Mouse (Mus musculus) CH12.LX (cell line): ENCODE measurements around the gene Pdgfa. TPM values are rescaled to one million over a fixed set of nuclear protein-coding genes. Genes with fewer than 3 reads are reported as not detected.

Experiments used
- DNase-seq: peaks from one replicate; pipeline ENCODE4 v3.0.0-alpha.2; 2013; ENCODE audit errors: extremely low read depth
- H3K27ac ChIP-seq: 2 replicates; pipeline ENCODE4 v1.5.1; 2012; ENCODE audit warnings: low read depth, mild to moderate bottlenecking, control low read depth, moderate library complexity; ENCODE audit not compliant: insufficient read depth
- H3K27me3 ChIP-seq: replicated peaks from 2 replicates; pipeline ENCODE3; 2012; ENCODE audit warnings: inconsistent platforms
- H3K36me3 ChIP-seq, 2 experiments: replicated peaks in 1 of 2; 2 replicates each; pipeline versions ENCODE3 to v1.6.1; 2012; ENCODE audit warnings: inconsistent platforms in 1 of 2, low read length in 1 of 2, mild to moderate bottlenecking in 1 of 2, mixed read lengths in 1 of 2, moderate library complexity in 1 of 2; ENCODE audit not compliant: control insufficient read depth in 1 of 2, insufficient read depth in 1 of 2
- H3K4me1 ChIP-seq, 2 experiments: 2 replicates each; pipeline ENCODE4 v1.6.1; 2012; ENCODE audit warnings: inconsistent platforms in 1 of 2, moderate library complexity in 1 of 2; ENCODE audit not compliant: insufficient read depth in 2 of 2, control insufficient read depth in 1 of 2
- H3K4me2 ChIP-seq: 2 replicates; pipeline ENCODE4 v1.6.1; 2012; ENCODE audit warnings: low read depth, mild to moderate bottlenecking, control low read depth; ENCODE audit not compliant: poor library complexity, insufficient read depth, severe bottlenecking
- H3K4me3 ChIP-seq, 3 experiments: fragments of 150-350 bp in 1 of 3; sonication (generic) in 1 of 3; replicated peaks in 1 of 3; 2 replicates each; pipeline versions ENCODE3 to v1.5.1; 2011 to 2012; ENCODE audit warnings: low read depth in 2 of 3, low read length in 2 of 3, mild to moderate bottlenecking in 2 of 3, moderate library complexity in 2 of 3, control low read depth in 1 of 3, improper control_type of control experiment in 1 of 3, inconsistent platforms in 1 of 3, mixed read lengths in 1 of 3; ENCODE audit not compliant: poor library complexity in 1 of 3
- H3K79me2 ChIP-seq: replicated peaks from 2 replicates; pipeline ENCODE4 v1.6.1; 2012; ENCODE audit warnings: mild to moderate bottlenecking, moderate library complexity; ENCODE audit not compliant: control insufficient read depth, poor library complexity, insufficient read depth, severe bottlenecking; ENCODE audit errors: extremely low read depth
- H3K9ac ChIP-seq: 2 replicates; pipeline ENCODE4 v1.6.1; 2012; ENCODE audit warnings: low read depth, mild to moderate bottlenecking, control low read depth, moderate library complexity; ENCODE audit not compliant: insufficient read depth
- H3K9me3 ChIP-seq: replicated peaks from 2 replicates; pipeline ENCODE3; 2012; ENCODE audit warnings: low read length, inconsistent platforms, mixed read lengths
- CHD1 ChIP-seq: IDR thresholded peaks from 2 replicates; pipeline ENCODE4 v1.6.1; 2012; ENCODE audit warnings: low read depth, low read length, improper control_type of control experiment, inconsistent platforms
- CTCF ChIP-seq, 2 experiments: IDR thresholded peaks in 1 of 2; conservative IDR thresholded peaks in 1 of 2; 2 replicates each; pipeline ENCODE4 v1.5.1; 2011 to 2012; ENCODE audit warnings: low read depth in 2 of 2, low read length in 2 of 2, improper control_type of control experiment in 1 of 2, inconsistent platforms in 1 of 2, mild to moderate bottlenecking in 1 of 2, moderate library complexity in 1 of 2
- ELF1 ChIP-seq: IDR thresholded peaks from 2 replicates; pipeline ENCODE4 v1.6.1; 2014; ENCODE audit warnings: low read depth, mild to moderate bottlenecking, inconsistent platforms, low read length, improper control_type of control experiment
- EP300 ChIP-seq: IDR thresholded peaks from 2 replicates; pipeline ENCODE4 v1.6.1; 2011; ENCODE audit warnings: low read length, improper control_type of control experiment
- ETS1 ChIP-seq: conservative IDR thresholded peaks from 2 replicates; pipeline ENCODE4 v1.6.1; 2012; ENCODE audit warnings: low read depth, mild to moderate bottlenecking, inconsistent platforms, low read length, improper control_type of control experiment, moderate library complexity
- GABPA ChIP-seq: IDR thresholded peaks from 2 replicates; pipeline ENCODE4 v1.6.1; 2012; ENCODE audit warnings: low read depth, low read length, improper control_type of control experiment, inconsistent platforms; ENCODE audit not compliant: insufficient replicate concordance
- HCFC1 ChIP-seq: IDR thresholded peaks from 2 replicates; pipeline ENCODE4 v1.6.1; 2012; ENCODE audit warnings: low read depth, mild to moderate bottlenecking, inconsistent platforms, low read length, improper control_type of control experiment
- IRF4 ChIP-seq: IDR thresholded peaks from 2 replicates; pipeline ENCODE4 v1.6.1; 2014; ENCODE audit warnings: low read depth, mild to moderate bottlenecking, inconsistent platforms, low read length, improper control_type of control experiment
- MAX ChIP-seq: IDR thresholded peaks from 2 replicates; pipeline ENCODE4 v1.6.1; 2011; ENCODE audit warnings: low read length, improper control_type of control experiment
- MAZ ChIP-seq: IDR thresholded peaks from 2 replicates; pipeline ENCODE4 v1.6.1; 2012; ENCODE audit warnings: low read depth, mild to moderate bottlenecking, inconsistent platforms, low read length, improper control_type of control experiment, moderate library complexity
- NELFE ChIP-seq: IDR thresholded peaks from 2 replicates; pipeline ENCODE4 v1.6.1; 2011; ENCODE audit warnings: low read depth, low read length, improper control_type of control experiment
- PAX5 ChIP-seq: IDR thresholded peaks from 2 replicates; pipeline ENCODE4 v1.6.1; 2012; ENCODE audit warnings: low read length, inconsistent platforms, mixed read lengths
- POLR2A ChIP-seq: IDR thresholded peaks from 2 replicates; pipeline ENCODE4 v1.6.1; 2011; ENCODE audit warnings: low read depth, mild to moderate bottlenecking, improper control_type of control experiment, low read length
- POLR2AphosphoS2 ChIP-seq: IDR thresholded peaks from 2 replicates; pipeline ENCODE4 v1.6.1; 2011; ENCODE audit warnings: low read depth, low read length, improper control_type of control experiment
- RAD21 ChIP-seq: IDR thresholded peaks from 2 replicates; pipeline ENCODE4 v1.6.1; 2011; ENCODE audit warnings: low read depth, mild to moderate bottlenecking, low read length, improper control_type of control experiment, moderate library complexity
- USF1 ChIP-seq: IDR thresholded peaks from 2 replicates; pipeline ENCODE4 v1.6.1; 2014; ENCODE audit warnings: low read depth, mild to moderate bottlenecking, inconsistent platforms, low read length, improper control_type of control experiment
- USF2 ChIP-seq: conservative IDR thresholded peaks from 2 replicates; pipeline ENCODE4 v1.6.1; 2011; ENCODE audit warnings: low read depth, low read length, improper control_type of control experiment
- ZC3H11A ChIP-seq: IDR thresholded peaks from 2 replicates; pipeline ENCODE4 v1.6.1; 2012; ENCODE audit warnings: low read depth, mild to moderate bottlenecking, inconsistent platforms, low read length, improper control_type of control experiment
- ZMIZ1 ChIP-seq: IDR thresholded peaks from 2 replicates; pipeline ENCODE4 v1.6.1; 2012; ENCODE audit warnings: low read depth, mild to moderate bottlenecking, inconsistent platforms, low read length, improper control_type of control experiment
- ZNF384 ChIP-seq: IDR thresholded peaks from 2 replicates; pipeline ENCODE4 v1.6.1; 2012; ENCODE audit warnings: low read depth, low read length, improper control_type of control experiment, inconsistent platforms
- dilution Hi-C: fragments of 300-500 bp; cut with MboI; formaldehyde crosslinking; loops from 2 replicates; pipeline ENCODE4 v1.14.3; 2020; ENCODE audit warnings: low sequenced_read_pairs; ENCODE audit not compliant: extremely low pct_unique_long_range_greater_than_20kb, extremely low pct_ligation_motif_present
- in situ Hi-C: fragments of 300-500 bp; cut with MboI; formaldehyde crosslinking; loops from 3 replicates; pipeline ENCODE4 v1.14.3; 2019; ENCODE audit warnings: low sequenced_read_pairs, low pct_ligation_motif_present, low pct_unique_long_range_greater_than_20kb, mixed read lengths
- polyA plus RNA-seq: library from polyadenylated mRNA; unstranded; fragments of >175 nt; gene quantifications from 2 replicates; pipeline ENCODE4 v1.2.1, GENCODE M21; 2012; ENCODE audit warnings: low read depth; ENCODE audit not compliant: insufficient read length
- total RNA-seq, 2 experiments: library from RNA; depleted of rRNA; stranded (reverse); fragments of 300-350 nt in 1 of 2; fragments of >200 nt in 1 of 2; gene quantifications; 2 replicates each; pipeline ENCODE4 v1.2.3; 2012 to 2014

Gene Pdgfa
- total and polyA plus RNA-seq, 3 experiments = 26.5 to 30.7 (median 27.5) TPM

GRCm38 (mm10) chr5:138946931-138947330, 50.2 kb downstream of the Pdgfa start:
- no peak overlapping the region for H3K27ac ChIP-seq
- H3K36me3 ChIP-seq = no peaks in the 10 kb centered on the region
- H3K9me3 ChIP-seq = no peaks in the 10 kb centered on the region
- no peaks in the 10 kb centered on the region for H3K79me2 ChIP-seq
- in situ Hi-C loops (no loop called here), dilution Hi-C loops (no loop called here)
- H3K27me3 ChIP-seq = no peaks in the 10 kb centered on the region
- peaks cover 28 to 62% of the 10 kb centered on the region in 2 experiments for H3K4me1 ChIP-seq
- H3K4me2 ChIP-seq = no peak overlapping the region
- no peak for DNase-seq
- TF ChIP-seq MAZ = no peak
- TF ChIP-seq CTCF (conservative IDR thresholded peaks at IDR 0.05 in 1 of 2, IDR thresholded peaks at IDR 0.05 in 1 of 2; ENCODE audit: low read depth in 2 of 2, low read length in 2 of 2) = no peak
- no peak for TF ChIP-seq POLR2A
- TF ChIP-seq POLR2AphosphoS2 = no peak
- no peak for TF ChIP-seq ETS1
- TF ChIP-seq RAD21 = no peak
- TF ChIP-seq ELF1 = no peak
- no peak for TF ChIP-seq ZNF384
- TF ChIP-seq PAX5 = no peak
- no peak for TF ChIP-seq GABPA
- no peak for TF ChIP-seq MAX
- TF ChIP-seq NELFE = no peak
- TF ChIP-seq USF1 = no peak
- TF ChIP-seq EP300 = no peak
- TF ChIP-seq HCFC1 = no peak
- no peak for TF ChIP-seq USF2
- TF ChIP-seq ZMIZ1 = no peak
- TF ChIP-seq IRF4 = no peak
- H3K9ac ChIP-seq = no peak overlapping the region
- H3K4me3 ChIP-seq = no peak overlapping the region

DNA sequence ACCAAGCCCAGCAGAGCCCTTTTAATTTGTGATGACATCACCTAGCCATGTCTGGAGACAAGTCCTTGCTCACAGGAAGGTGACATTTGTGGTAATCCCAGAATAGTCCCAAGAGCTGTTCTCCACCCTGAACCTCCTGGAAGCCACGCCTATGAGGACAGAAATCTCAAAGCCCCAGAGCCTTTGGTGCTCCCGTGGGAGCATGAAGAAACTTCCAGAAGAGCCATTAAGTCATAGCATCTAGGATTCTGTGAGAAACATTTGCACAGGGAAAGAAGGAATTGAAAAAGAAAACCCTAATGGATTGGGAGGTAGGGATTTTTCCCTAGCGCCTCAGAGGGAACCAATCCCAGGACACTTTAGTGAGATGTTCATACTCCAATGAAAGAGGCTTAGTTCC, 52.2 kb downstream of the Pdgfa start:
- Histone ChIP-seq H3K9ac (no peak overlapping the region), H3K4me1 (peaks cover 31 to 59% of the 10 kb centered on the region in 2 experiments), H3K27ac (no peak overlapping the region), H3K9me3 (no peaks in the 10 kb centered on the region), H3K4me3 (no peak overlapping the region), H3K27me3 (no peaks in the 10 kb centered on the region), H3K36me3 (no peaks in the 10 kb centered on the region), H3K79me2 (no peaks in the 10 kb centered on the region), H3K4me2 (no peak overlapping the region)
- no peak for DNase-seq
- in situ Hi-C loops (no loop called here), dilution Hi-C loops (no loop called here)
- no peak for TF ChIP-seq ETS1
- TF ChIP-seq RAD21 = no peak
- no peak for TF ChIP-seq MAX
- no peak for TF ChIP-seq CHD1
- no peak for TF ChIP-seq ZC3H11A
